Mouse (Mus musculus) CH12.LX (cell line): ENCODE measurements around the gene Ddb2. TPM values are rescaled to one million over a fixed set of nuclear protein-coding genes. Genes with fewer than 3 reads are reported as not detected.

Source experiments
- DNase-seq: peaks from one replicate; pipeline ENCODE4 v3.0.0-alpha.2; 2013; ENCODE audit errors: extremely low read depth
- H3K27ac ChIP-seq: 2 replicates; pipeline ENCODE4 v1.5.1; 2012; ENCODE audit warnings: low read depth, mild to moderate bottlenecking, control low read depth, moderate library complexity; ENCODE audit not compliant: insufficient read depth
- H3K27me3 ChIP-seq: replicated peaks from 2 replicates; pipeline ENCODE3; 2012; ENCODE audit warnings: inconsistent platforms
- H3K36me3 ChIP-seq, 2 experiments: replicated peaks in 1 of 2; 2 replicates each; pipeline versions ENCODE3 to v1.6.1; 2012; ENCODE audit warnings: inconsistent platforms in 1 of 2, low read length in 1 of 2, mild to moderate bottlenecking in 1 of 2, mixed read lengths in 1 of 2, moderate library complexity in 1 of 2; ENCODE audit not compliant: control insufficient read depth in 1 of 2, insufficient read depth in 1 of 2
- H3K4me1 ChIP-seq, 2 experiments: 2 replicates each; pipeline ENCODE4 v1.6.1; 2012; ENCODE audit warnings: inconsistent platforms in 1 of 2, moderate library complexity in 1 of 2; ENCODE audit not compliant: insufficient read depth in 2 of 2, control insufficient read depth in 1 of 2
- H3K4me2 ChIP-seq: 2 replicates; pipeline ENCODE4 v1.6.1; 2012; ENCODE audit warnings: low read depth, mild to moderate bottlenecking, control low read depth; ENCODE audit not compliant: poor library complexity, insufficient read depth, severe bottlenecking
- H3K4me3 ChIP-seq, 3 experiments: fragments of 150-350 bp in 1 of 3; sonication (generic) in 1 of 3; replicated peaks in 1 of 3; 2 replicates each; pipeline versions ENCODE3 to v1.5.1; 2011 to 2012; ENCODE audit warnings: low read depth in 2 of 3, low read length in 2 of 3, mild to moderate bottlenecking in 2 of 3, moderate library complexity in 2 of 3, control low read depth in 1 of 3, improper control_type of control experiment in 1 of 3, inconsistent platforms in 1 of 3, mixed read lengths in 1 of 3; ENCODE audit not compliant: poor library complexity in 1 of 3
- H3K79me2 ChIP-seq: replicated peaks from 2 replicates; pipeline ENCODE4 v1.6.1; 2012; ENCODE audit warnings: mild to moderate bottlenecking, moderate library complexity; ENCODE audit not compliant: control insufficient read depth, poor library complexity, insufficient read depth, severe bottlenecking; ENCODE audit errors: extremely low read depth
- H3K9ac ChIP-seq: 2 replicates; pipeline ENCODE4 v1.6.1; 2012; ENCODE audit warnings: low read depth, mild to moderate bottlenecking, control low read depth, moderate library complexity; ENCODE audit not compliant: insufficient read depth
- H3K9me3 ChIP-seq: replicated peaks from 2 replicates; pipeline ENCODE3; 2012; ENCODE audit warnings: low read length, inconsistent platforms, mixed read lengths
- BHLHE40 ChIP-seq: IDR thresholded peaks from 2 replicates; pipeline ENCODE4 v1.6.1; 2011; ENCODE audit warnings: mild to moderate bottlenecking, low read depth, low read length, improper control_type of control experiment
- CHD1 ChIP-seq: IDR thresholded peaks from 2 replicates; pipeline ENCODE4 v1.6.1; 2012; ENCODE audit warnings: low read depth, low read length, improper control_type of control experiment, inconsistent platforms
- CHD2 ChIP-seq: IDR thresholded peaks from 2 replicates; pipeline ENCODE4 v1.6.1; 2011; ENCODE audit warnings: low read length, improper control_type of control experiment
- ETS1 ChIP-seq: conservative IDR thresholded peaks from 2 replicates; pipeline ENCODE4 v1.6.1; 2012; ENCODE audit warnings: low read depth, mild to moderate bottlenecking, inconsistent platforms, low read length, improper control_type of control experiment, moderate library complexity
- HCFC1 ChIP-seq: IDR thresholded peaks from 2 replicates; pipeline ENCODE4 v1.6.1; 2012; ENCODE audit warnings: low read depth, mild to moderate bottlenecking, inconsistent platforms, low read length, improper control_type of control experiment
- IRF4 ChIP-seq: IDR thresholded peaks from 2 replicates; pipeline ENCODE4 v1.6.1; 2014; ENCODE audit warnings: low read depth, mild to moderate bottlenecking, inconsistent platforms, low read length, improper control_type of control experiment
- JUN ChIP-seq: IDR thresholded peaks from 2 replicates; pipeline ENCODE4 v1.6.1; 2011; ENCODE audit warnings: low read depth, mild to moderate bottlenecking, low read length, improper control_type of control experiment, moderate library complexity; ENCODE audit not compliant: insufficient read depth
- MAX ChIP-seq: IDR thresholded peaks from 2 replicates; pipeline ENCODE4 v1.6.1; 2011; ENCODE audit warnings: low read length, improper control_type of control experiment
- MAZ ChIP-seq: IDR thresholded peaks from 2 replicates; pipeline ENCODE4 v1.6.1; 2012; ENCODE audit warnings: low read depth, mild to moderate bottlenecking, inconsistent platforms, low read length, improper control_type of control experiment, moderate library complexity
- NELFE ChIP-seq: IDR thresholded peaks from 2 replicates; pipeline ENCODE4 v1.6.1; 2011; ENCODE audit warnings: low read depth, low read length, improper control_type of control experiment
- PAX5 ChIP-seq: IDR thresholded peaks from 2 replicates; pipeline ENCODE4 v1.6.1; 2012; ENCODE audit warnings: low read length, inconsistent platforms, mixed read lengths
- POLR2AphosphoS2 ChIP-seq: IDR thresholded peaks from 2 replicates; pipeline ENCODE4 v1.6.1; 2011; ENCODE audit warnings: low read depth, low read length, improper control_type of control experiment
- SIN3A ChIP-seq: IDR thresholded peaks from 2 replicates; pipeline ENCODE4 v1.6.1; 2012; ENCODE audit warnings: low read length, improper control_type of control experiment, inconsistent platforms
- SMC3 ChIP-seq: IDR thresholded peaks from 2 replicates; pipeline ENCODE4 v1.6.1; 2011; ENCODE audit warnings: low read depth, low read length, improper control_type of control experiment
- ZC3H11A ChIP-seq: IDR thresholded peaks from 2 replicates; pipeline ENCODE4 v1.6.1; 2012; ENCODE audit warnings: low read depth, mild to moderate bottlenecking, inconsistent platforms, low read length, improper control_type of control experiment
- ZKSCAN1 ChIP-seq: IDR thresholded peaks from 2 replicates; pipeline ENCODE4 v1.6.1; 2012; ENCODE audit warnings: low read depth, inconsistent platforms, low read length, improper control_type of control experiment, borderline replicate concordance
- ZMIZ1 ChIP-seq: IDR thresholded peaks from 2 replicates; pipeline ENCODE4 v1.6.1; 2012; ENCODE audit warnings: low read depth, mild to moderate bottlenecking, inconsistent platforms, low read length, improper control_type of control experiment
- dilution Hi-C: fragments of 300-500 bp; cut with MboI; formaldehyde crosslinking; loops from 2 replicates; pipeline ENCODE4 v1.14.3; 2020; ENCODE audit warnings: low sequenced_read_pairs; ENCODE audit not compliant: extremely low pct_unique_long_range_greater_than_20kb, extremely low pct_ligation_motif_present
- in situ Hi-C: fragments of 300-500 bp; cut with MboI; formaldehyde crosslinking; loops from 3 replicates; pipeline ENCODE4 v1.14.3; 2019; ENCODE audit warnings: low sequenced_read_pairs, low pct_ligation_motif_present, low pct_unique_long_range_greater_than_20kb, mixed read lengths
- polyA plus RNA-seq: library from polyadenylated mRNA; unstranded; fragments of >175 nt; gene quantifications from 2 replicates; pipeline ENCODE4 v1.2.1, GENCODE M21; 2012; ENCODE audit warnings: low read depth; ENCODE audit not compliant: insufficient read length
- total RNA-seq, 2 experiments: library from RNA; depleted of rRNA; stranded (reverse); fragments of 300-350 nt in 1 of 2; fragments of >200 nt in 1 of 2; gene quantifications; 2 replicates each; pipeline ENCODE4 v1.2.3; 2012 to 2014

Gene Ddb2
- total and polyA plus RNA-seq, 3 experiments = 13.9 to 20.2 (median 14.1) TPM

DNA sequence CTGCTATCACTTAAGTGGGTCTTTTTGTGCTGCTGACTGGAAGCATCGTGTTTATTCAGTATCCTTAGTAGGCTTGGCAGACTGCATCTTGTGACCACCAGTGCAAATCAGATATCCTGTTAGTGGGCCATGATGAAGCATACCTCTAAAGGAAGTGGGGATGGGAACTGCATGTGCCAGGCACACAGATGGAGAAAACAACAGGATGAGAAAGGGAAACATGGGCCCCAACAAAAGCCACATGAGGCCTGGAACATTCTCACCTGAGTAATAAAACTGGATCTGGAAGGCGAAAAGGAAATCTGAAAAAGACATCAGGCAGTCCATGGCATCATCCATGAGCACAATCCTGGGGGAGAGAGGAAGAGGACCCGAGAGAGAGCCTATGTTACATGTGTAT, 47.2 kb upstream of the Ddb2 start:
- peaks cover 2 to 35% of the 10 kb centered on the region in 2 experiments for H3K36me3 ChIP-seq
- no peaks in the 10 kb centered on the region for H3K79me2 ChIP-seq
- peaks cover 0 to 13% of the 10 kb centered on the region in 2 experiments; a peak in 2 of 4 replicates for H3K4me1 ChIP-seq
- TF ChIP-seq ZMIZ1 (no peak), HCFC1 (no peak), IRF4 (no peak), ZC3H11A (no peak)
- dilution Hi-C loops (no loop called here), in situ Hi-C loops (loop anchor here (5.0 kb wide), 1 partner anchor 198 kb away; no protein-coding TSS in a partner anchor)
- no peaks in the 10 kb centered on the region for H3K9me3 ChIP-seq
- H3K4me2 ChIP-seq = no peak overlapping the region
- H3K27ac ChIP-seq = no peak overlapping the region
- H3K4me3 ChIP-seq = no peak overlapping the region
- no peak for DNase-seq
- H3K9ac ChIP-seq = no peak overlapping the region
- H3K27me3 ChIP-seq = no peaks in the 10 kb centered on the region

GRCm38 (mm10) chr2:91281366-91281765, 44.6 kb upstream of the Ddb2 start:
- H3K4me3 ChIP-seq = no peak overlapping the region
- dilution Hi-C loops = no loop called here
- H3K27me3 ChIP-seq = no peaks in the 10 kb centered on the region
- H3K27ac ChIP-seq = no peak overlapping the region
- H3K9ac ChIP-seq = no peak overlapping the region
- H3K79me2 ChIP-seq = no peaks in the 10 kb centered on the region
- no peak for DNase-seq
- in situ Hi-C loops = loop anchor here (5.0 kb wide), 1 partner anchor 201 kb away; no protein-coding TSS in a partner anchor
- H3K9me3 ChIP-seq = no peaks in the 10 kb centered on the region
- TF ChIP-seq MAZ (no peak), IRF4 (no peak), JUN (no peak), SMC3 (no peak), PAX5 (no peak), ETS1 (no peak), MAX (no peak), CHD2 (no peak), ZMIZ1 (no peak), ZKSCAN1 (no peak), SIN3A (no peak), NELFE (no peak), CHD1 (no peak), POLR2AphosphoS2 (no peak), BHLHE40 (no peak)
- no peak overlapping the region for H3K4me2 ChIP-seq
- peaks cover 0 to 14% of the 10 kb centered on the region in 2 experiments; a peak in 2 of 4 replicates for H3K4me1 ChIP-seq
- peaks cover 13 to 56% of the 10 kb centered on the region in 2 experiments for H3K36me3 ChIP-seq
